Mouse (Mus musculus): ENCODE measurements around the gene Ntng1. TPM values are rescaled to one million over a fixed set of nuclear protein-coding genes. Genes with fewer than 3 reads are reported as not detected.

Ntng1 gene
- total RNA-seq, 2 experiments from 2014 or later = not detected

- ATAC-seq (ENCODE audit: poor library complexity, severe bottlenecking) = no peak
These were observed 207.5 kb downstream of the Ntng1 start for GRCm38 (mm10) chr3:109936275-109936674.

GRCm38 (mm10) chr3:109932261-109932660 lies 211.6 kb downstream of the Ntng1 start:
- no peak for ATAC-seq (ENCODE audit: poor library complexity, severe bottlenecking)

GRCm38 (mm10) chr3:109931021-109931420 lies 212.8 kb downstream of the Ntng1 start:
- ATAC-seq (ENCODE audit: poor library complexity, severe bottlenecking) = no peak

GRCm38 (mm10) chr3:109923788-109924187 lies 220.0 kb downstream of the Ntng1 start:
- no peak for ATAC-seq (ENCODE audit: poor library complexity, severe bottlenecking)

- ATAC-seq (ENCODE audit: poor library complexity, severe bottlenecking) = no peak
These were observed 224.8 kb downstream of the Ntng1 start for GRCm38 (mm10) chr3:109918996-109919395.

GRCm38 (mm10) chr3:109917926-109918694 lies 225.7 kb downstream of the Ntng1 start:
- no peak for ATAC-seq (ENCODE audit: poor library complexity, severe bottlenecking)

GRCm38 (mm10) chr3:109917077-109917476 lies 226.7 kb downstream of the Ntng1 start:
- ATAC-seq (ENCODE audit: poor library complexity, severe bottlenecking) = no peak

- no peak for ATAC-seq (ENCODE audit: poor library complexity, severe bottlenecking)
These were observed 229.6 kb downstream of the Ntng1 start for GRCm38 (mm10) chr3:109914226-109914625.

GRCm38 (mm10) chr3:109890600-109890999 lies 253.2 kb downstream of the Ntng1 start:
- ATAC-seq (ENCODE audit: poor library complexity, severe bottlenecking) = no peak

- no peak for ATAC-seq (ENCODE audit: poor library complexity, severe bottlenecking)
These were observed 258.1 kb downstream of the Ntng1 start for GRCm38 (mm10) chr3:109885672-109886071.

GRCm38 (mm10) chr3:109879061-109879460 lies 264.8 kb downstream of the Ntng1 start:
- no peak for ATAC-seq (ENCODE audit: poor library complexity, severe bottlenecking)

GRCm38 (mm10) chr3:109871986-109872385 lies 271.8 kb downstream of the Ntng1 start:
- ATAC-seq (ENCODE audit: poor library complexity, severe bottlenecking) = no peak

GRCm38 (mm10) chr3:109858276-109858675 lies 285.5 kb downstream of the Ntng1 start:
- no peak for ATAC-seq (ENCODE audit: poor library complexity, severe bottlenecking)

GRCm38 (mm10) chr3:109854449-109855155 lies 289.2 kb downstream of the Ntng1 start:
- ATAC-seq (ENCODE audit: poor library complexity, severe bottlenecking) = no peak

- no peak for ATAC-seq (ENCODE audit: poor library complexity, severe bottlenecking)
These were observed 297.2 kb downstream of the Ntng1 start for GRCm38 (mm10) chr3:109846660-109847059.

- no peak for ATAC-seq (ENCODE audit: poor library complexity, severe bottlenecking)
These were observed 318.0 kb downstream of the Ntng1 start for GRCm38 (mm10) chr3:109825806-109826205.

GRCm38 (mm10) chr3:109822803-109823474 lies 320.9 kb downstream of the Ntng1 start:
- ATAC-seq (ENCODE audit: poor library complexity, severe bottlenecking) = no peak

- ATAC-seq (ENCODE audit: poor library complexity, severe bottlenecking) = no peak
These were observed 324.8 kb downstream of the Ntng1 start for GRCm38 (mm10) chr3:109818821-109819685.

GRCm38 (mm10) chr3:109809065-109809464 lies 334.7 kb downstream of the Ntng1 start:
- no peak for ATAC-seq (ENCODE audit: poor library complexity, severe bottlenecking)

GRCm38 (mm10) chr3:109807211-109807934 lies 336.4 kb downstream of the Ntng1 start:
- no peak for ATAC-seq (ENCODE audit: poor library complexity, severe bottlenecking)

Data from megakaryocyte, adult 5-6 weeks (primary cell).